Mouse (Mus musculus): Measurements from ENCODE around the gene Cers5. TPM values are rescaled to one million over a fixed set of nuclear protein-coding genes. Genes with fewer than 3 reads are reported as not detected.

Cers5 gene
- total RNA-seq, 2 experiments from 2014 or later = 38.8 to 39.6 TPM

GRCm38 (mm10) chr15:99698533-99699085, 74.1 kb downstream of the Cers5 start:
- peak in 1 of 2 experiments; percentile 67 for DNase-seq (ENCODE audit: low spot score in 2 of 2)
- intact Hi-C loops (cut with DNase I) = no loop called here

DNA sequence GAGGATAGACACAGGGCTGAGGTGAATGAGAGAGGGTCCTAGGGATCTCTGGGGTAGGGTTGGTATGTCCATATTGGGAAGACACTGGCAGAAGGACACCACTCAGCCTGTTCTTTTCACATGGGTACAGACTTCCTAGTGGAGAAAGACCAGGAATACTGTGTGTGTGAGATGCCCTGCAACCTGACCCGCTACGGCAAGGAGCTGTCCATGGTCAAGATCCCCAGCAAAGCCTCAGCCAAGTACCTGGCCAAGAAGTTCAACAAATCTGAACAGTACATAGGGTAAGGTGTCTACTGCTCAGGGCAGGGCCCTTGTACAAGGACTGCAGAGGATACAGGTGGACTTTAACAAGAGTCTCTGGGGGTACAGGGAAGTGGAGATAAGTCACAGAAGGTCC, 75.4 kb downstream of the Cers5 start:
- DNase-seq (ENCODE audit: low spot score in 2 of 2) = no peak
- intact Hi-C loops (cut with DNase I) = no loop called here

- DNase-seq (ENCODE audit: low spot score in 2 of 2) = no peak
- intact Hi-C loops (cut with DNase I) = no loop called here
Observed at GRCm38 (mm10) chr15:99691976-99692375, 80.7 kb downstream of the Cers5 start.

- intact Hi-C loops (cut with DNase I) = no loop called here
- DNase-seq (ENCODE audit: low spot score in 2 of 2) = no peak
Observed at GRCm38 (mm10) chr15:99690924-99691323, 81.8 kb downstream of the Cers5 start.

DNA sequence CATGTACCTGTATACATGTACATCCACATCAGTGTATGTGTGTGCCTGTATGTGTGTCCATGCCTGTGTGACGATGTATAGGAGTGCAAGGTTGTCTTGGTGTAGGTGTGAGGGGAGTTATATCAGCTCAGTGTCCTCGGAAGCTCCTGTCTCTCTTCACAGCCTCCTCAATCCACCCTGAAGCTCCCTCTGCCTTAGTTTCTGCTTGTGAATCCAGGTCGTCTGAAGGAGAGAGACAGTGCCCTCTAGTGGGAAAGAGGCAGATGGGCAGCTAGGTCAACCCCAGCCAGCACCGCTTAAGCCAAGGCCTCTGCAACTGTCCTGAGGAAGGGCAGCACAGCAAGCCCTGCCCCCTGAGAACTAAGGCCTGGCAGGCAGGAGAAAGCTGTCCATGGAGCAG, 84.0 kb downstream of the Cers5 start:
- DNase-seq (ENCODE audit: low spot score in 2 of 2) = peak; percentile 56 to 80
- intact Hi-C loops (cut with DNase I) = loop anchor here (1.0 to 5.0 kb wide), 2 partner anchors 92 to 191 kb away; no protein-coding TSS in a partner anchor

Other genes starting within 250 kb of the Cers5 start
- gene Faim2, start 244.7 kb downstream of the Cers5 start, total RNA-seq (2021) = 100 to 1,000 TPM; 318 to 355 TPM
- not detected for gene Aqp2, start 193.8 kb downstream of the Cers5 start, total RNA-seq (2021)
- gene Aqp5, start 182.1 kb downstream of the Cers5 start, total RNA-seq (2021) = under 1 TPM; 0.50 to 0.76 TPM
- under 1 TPM; 0.48 to 0.62 TPM for gene Aqp6, start 171.5 kb downstream of the Cers5 start, total RNA-seq (2021)
- gene Racgap1, start 121.2 kb downstream of the Cers5 start, total RNA-seq (2021) = 1 to 10 TPM; 6.8 to 9.2 TPM
- 10 to 100 TPM; 73.8 to 78.5 TPM for gene Asic1, start 102.5 kb downstream of the Cers5 start, total RNA-seq (2021)
- 100 to 1,000 TPM; 159 to 164 TPM for gene Smarcd1, start 70.8 kb downstream of the Cers5 start, total RNA-seq (2021)
- 1 to 10 TPM; 7.1 to 7.6 TPM for gene Gm17349, start 67.4 kb downstream of the Cers5 start, total RNA-seq (2021)
- gene Gpd1, start 55.4 kb downstream of the Cers5 start, total RNA-seq (2021) = 10 to 100 TPM; 86.4 to 88.3 TPM
- gene Cox14, start 47.3 kb downstream of the Cers5 start, total RNA-seq (2021) = 100 to 1,000 TPM; 126 to 128 TPM
- gene Lima1, start 102.6 kb upstream of the Cers5 start, total RNA-seq (2021) = 1 to 10 TPM; 9.1 to 9.3 TPM
- gene Fam186a, start 194.2 kb upstream of the Cers5 start, total RNA-seq (2021) = under 1 TPM in 1 of 2 experiments, not detected in 1; 0.05 TPM
- 10 to 100 TPM; 47.0 to 47.3 TPM for gene Larp4, start 197.2 kb upstream of the Cers5 start, total RNA-seq (2021)

Measured in left cerebral cortex, postnatal 25 days (tissue).